Comparison of ENCODE assay signal across 10 mouse cellular contexts in the genomic region with DNA sequence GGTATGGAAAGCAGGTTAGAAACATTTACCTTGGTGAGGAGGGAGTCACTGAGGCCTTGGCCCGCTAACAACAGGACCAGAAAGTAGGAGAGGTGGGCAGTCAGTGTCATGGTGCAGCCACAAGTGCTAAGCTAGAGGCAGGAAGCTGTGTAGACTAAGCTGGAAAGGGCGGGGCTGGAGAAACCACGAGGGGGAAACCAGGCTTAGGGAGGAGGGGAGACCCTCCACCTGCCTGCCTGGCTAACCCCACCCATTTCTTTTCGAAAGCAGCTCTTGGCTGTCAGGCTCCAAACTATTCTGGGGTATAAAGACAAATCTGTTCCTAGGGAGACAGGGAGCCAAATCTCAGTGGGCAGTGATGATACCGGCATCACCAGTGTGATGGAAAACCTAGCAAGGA. TPM values are rescaled to one million over a fixed set of nuclear protein-coding genes. Genes with fewer than 3 reads are reported as not detected.
A peak's percentile ranks its signal among the peaks of the same experiment; 100 is the strongest.
DNase-seq lines count a peak whose midpoint lies in the region; ATAC-seq lines count a peak whose summit lies in the region.
"Had no signal": no experiment of that assay in that cellular context is flagged by ENCODE, and none has a peak within 500 bp of the region (broad histone marks: within the 10 kb centered on the region; RNA-seq: fewer than 3 reads in every experiment).

A gene (minus strand): TSS at position 134 of the 400 bp plus-strand sequence.

- ATAC-seq in inflammation-experienced regulatory T-cells, adult 6 months = peak; percentile 87
- ATAC-seq: liver, embryonic 12.5 days had no signal

- DNase-seq in CD4-positive helper T cell, adult 2 months (ENCODE audit: low read depth, low spot score) = peak; percentile 69
- peak; percentile 49 to 63 for DNase-seq in CD8-positive naive resting alpha-beta T cell, adult 2 months (ENCODE audit: low read depth in 2 of 2, low spot score in 2 of 2)
- peak; percentile 57 to 67 for DNase-seq in thymus, adult 18-20 months
- no peak for DNase-seq in urinary bladder, adult 18-20 months (ENCODE audit: low spot score in 2 of 2)
- DNase-seq in testis, postnatal 10 days (ENCODE audit: low spot score) = no peak
- DNase-seq in cerebellum, adult 11-12 months = no peak
- DNase-seq: embryo, embryonic 11 days; lung, postnatal 36 days had no signal

RNA-seq across cellular contexts. Expression of the gene that starts here (rescaled TPM):
- polyA plus RNA-seq in inflammation-experienced regulatory T-cells, adult 6 months (2017; shearing (Covaris generic)) = 100 to 1,000 TPM; 168 to 249 (median 216) TPM

Comparison
In these comparisons a context has a peak if more than half of its experiments do, and no peak if none do; other contexts are left out.
1. DNase-seq: peak in CD4-positive helper T cell, adult 2 months (single experiment), CD8-positive naive resting alpha-beta T cell, adult 2 months (2 of 2) and thymus, adult 18-20 months (2 of 2); none in urinary bladder, adult 18-20 months (0 of 2), testis, postnatal 10 days (single experiment) and cerebellum, adult 11-12 months (single experiment).